Mouse (Mus musculus): ENCODE data around the gene Secisbp2l. TPM values are rescaled to one million over a fixed set of nuclear protein-coding genes. Genes with fewer than 3 reads are reported as not detected.

Gene Secisbp2l
- polyA plus RNA-seq (2014; fragmentation: Illumina TruSeq; extraction: RNeasy Lipid Tissue Mini Kit (QIAGEN cat#74804); ENCODE audit: low read depth, low replicate concordance) = 96.4 TPM

GRCm38 (mm10) chr2:125782719-125783109 lies at the start of gene Secisbp2l:
Secisbp2l (minus strand) TSS chr2:125782870.

GRCm38 (mm10) chr2:125724086-125724430 lies 58.6 kb downstream of the Secisbp2l start, which contains the start of gene Shc4:
Shc4 (minus strand) TSS chr2:125724148.

Other genes with a start within 250 kb of the Secisbp2l start
- gene Cep152, start 157.8 kb downstream of the Secisbp2l start, polyA plus RNA-seq (2014; fragmentation: Illumina TruSeq; extraction: RNeasy Lipid Tissue Mini Kit (QIAGEN cat#74804); ENCODE audit: low read depth, low replicate concordance) = 1.3 TPM
- 658 TPM for gene Eid1, start 109.8 kb downstream of the Secisbp2l start, polyA plus RNA-seq (2014; fragmentation: Illumina TruSeq; extraction: RNeasy Lipid Tissue Mini Kit (QIAGEN cat#74804); ENCODE audit: low read depth, low replicate concordance)
- 7.5 TPM for gene Shc4, start 58.7 kb downstream of the Secisbp2l start, polyA plus RNA-seq (2014; fragmentation: Illumina TruSeq; extraction: RNeasy Lipid Tissue Mini Kit (QIAGEN cat#74804); ENCODE audit: low read depth, low replicate concordance)
- 140 TPM for gene Galk2, start 76.2 kb upstream of the Secisbp2l start, polyA plus RNA-seq (2014; fragmentation: Illumina TruSeq; extraction: RNeasy Lipid Tissue Mini Kit (QIAGEN cat#74804); ENCODE audit: low read depth, low replicate concordance)
- gene Cops2, start 76.3 kb upstream of the Secisbp2l start, polyA plus RNA-seq (2014; fragmentation: Illumina TruSeq; extraction: RNeasy Lipid Tissue Mini Kit (QIAGEN cat#74804); ENCODE audit: low read depth, low replicate concordance) = 796 TPM